Mouse (Mus musculus) left cerebral cortex, postnatal 36 days (tissue): ENCODE results near the gene Gm19684. TPM values are rescaled to one million over a fixed set of nuclear protein-coding genes. Genes with fewer than 3 reads are reported as not detected.
"Not testable (repeated sequence)": the region's sequence is repeated elsewhere in the genome, so short reads cannot be mapped to it uniquely, and the experiment has no call there.

Experiments
- DNase-seq, 2 experiments: peaks; one replicate each; pipeline ENCODE4 v3.0.0; 2021 to 2022; ENCODE audit warnings: low spot score in 2 of 2, mixed read lengths in 1 of 2
- intact Hi-C: fragments of 180-260 bp; cut with DNase I; formaldehyde crosslinking; loops from one replicate; pipeline ENCODE4 v1.15.1; 2025
- total RNA-seq, 2 experiments: library from RNA; stranded (reverse); gene quantifications; 2 replicates each; pipeline ENCODE4 v1.2.3; 2021

Gm19684 gene
- total RNA-seq, 2 experiments from 2014 or later: not detected

- DNase-seq, intact Hi-C loops: not testable (repeated sequence)
Measured at GRCm38 (mm10) chr17:36128968-36129817, 7.7 kb downstream of the Gm19684 start, which contains the start of gene Gm7030. Gene Gm7030 (minus strand): TSS chr17:36129425.

DNA sequence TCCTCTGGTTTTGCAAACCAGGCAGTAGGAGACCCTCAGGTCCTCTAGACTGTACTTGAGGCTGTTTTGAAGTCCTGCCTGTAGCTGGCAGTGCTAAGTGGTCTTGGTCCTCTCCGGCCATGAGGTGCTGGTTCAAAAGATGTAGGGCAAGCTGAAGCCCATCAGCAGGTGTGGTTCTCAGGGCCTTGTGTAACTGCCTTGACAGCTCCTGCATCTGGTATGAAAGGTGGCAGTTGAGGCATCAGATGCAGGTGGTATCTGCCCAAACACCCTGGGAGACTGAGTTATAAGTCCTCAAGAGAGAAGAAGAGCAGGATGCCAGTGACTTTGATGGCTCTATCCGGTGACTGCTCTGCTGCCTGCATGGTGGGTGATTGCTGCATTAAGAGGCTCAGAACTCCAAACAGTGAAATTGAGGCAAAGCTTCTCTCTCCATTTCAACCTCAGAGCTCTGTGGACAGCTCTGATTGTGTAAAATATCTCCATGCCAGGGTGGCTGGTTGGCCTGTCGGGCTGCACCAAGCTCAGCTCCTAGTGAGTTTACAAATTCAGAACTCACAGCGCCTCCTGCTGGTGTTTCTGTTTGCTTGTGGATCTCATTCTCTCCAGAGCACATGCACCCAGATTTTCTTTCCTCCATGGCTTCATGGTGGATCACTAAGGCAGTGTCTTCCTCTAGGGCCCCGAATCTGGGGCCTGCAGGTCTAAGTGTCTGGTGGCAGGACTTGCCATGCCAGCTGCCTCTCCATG, 10.2 kb downstream of the Gm19684 start:
- intact Hi-C loops: loop anchor here (10.0 kb wide), 1 partner anchor 67 kb away; no protein-coding TSS in a partner anchor
- DNase-seq: no peak

DNA sequence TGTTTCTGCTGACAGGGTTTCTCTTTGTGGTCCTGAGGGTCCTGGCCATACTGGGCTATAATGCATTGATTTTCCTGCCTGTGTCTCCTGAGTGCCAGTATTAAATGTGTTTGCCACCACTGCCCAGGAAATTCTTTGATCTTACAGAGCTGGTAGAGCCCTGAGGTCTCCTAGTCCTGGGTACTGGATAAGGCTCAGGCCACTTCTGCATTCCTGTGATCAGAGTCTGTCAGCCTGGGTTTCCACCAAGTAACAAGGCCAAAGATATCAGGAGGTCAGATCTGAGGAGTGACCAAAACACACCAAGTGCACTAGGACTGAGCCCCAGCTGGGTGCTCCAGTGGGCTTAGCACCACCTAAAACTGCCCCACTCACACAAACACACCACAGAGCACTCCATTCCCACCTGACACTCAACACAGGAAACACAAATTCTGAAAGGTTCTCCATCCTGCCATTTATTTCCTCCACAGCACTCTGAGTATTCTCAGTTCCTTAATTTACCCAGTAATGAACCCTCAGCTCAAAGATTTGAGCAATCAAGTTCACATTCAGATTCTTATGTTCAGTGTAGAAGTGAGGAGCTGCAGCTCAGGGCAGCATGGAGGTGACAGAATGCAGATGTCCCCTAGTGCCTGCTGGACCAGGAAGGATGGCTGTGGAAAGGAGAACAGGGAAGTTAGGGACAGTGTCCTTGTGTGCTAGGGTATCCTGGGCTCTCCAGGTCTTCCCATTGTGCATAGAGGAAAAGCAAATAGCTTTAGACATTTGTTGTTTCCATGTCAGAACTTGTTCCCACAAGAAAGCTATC, 14.1 kb downstream of the Gm19684 start:
- not testable (repeated sequence) for DNase-seq
- intact Hi-C loops: loop anchor here (10.0 kb wide), 1 partner anchor 71 kb away; no protein-coding TSS in a partner anchor

- intact Hi-C loops: loop anchor here (10.0 kb wide), 1 partner anchor 72 kb away; no protein-coding TSS in a partner anchor
- DNase-seq: not testable (repeated sequence)
Measured at GRCm38 (mm10) chr17:36136299-36136848, 14.9 kb downstream of the Gm19684 start.

GRCm38 (mm10) chr17:36145111-36145860, 23.8 kb downstream of the Gm19684 start:
- DNase-seq: no peak
- intact Hi-C loops: no loop called here

DNA sequence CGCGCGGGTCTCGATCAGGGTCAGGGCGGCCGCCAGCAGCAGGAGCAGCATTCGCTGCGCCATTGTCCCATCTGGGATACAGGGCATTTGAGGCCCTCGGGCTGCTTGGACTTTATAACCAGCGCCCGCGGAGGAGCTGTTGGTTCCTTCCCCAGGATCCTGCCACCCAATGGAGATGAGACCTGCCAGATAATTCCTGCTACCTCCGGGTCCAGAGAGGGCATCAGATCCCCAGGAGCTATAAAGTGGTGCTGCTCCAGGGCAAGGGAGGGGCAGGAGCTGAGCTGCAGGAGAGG, 24.3 kb downstream of the Gm19684 start:
- DNase-seq, intact Hi-C loops: not testable (repeated sequence)

GRCm38 (mm10) chr17:36146937-36147336, 25.5 kb downstream of the Gm19684 start:
- DNase-seq, intact Hi-C loops: not testable (repeated sequence)

DNA sequence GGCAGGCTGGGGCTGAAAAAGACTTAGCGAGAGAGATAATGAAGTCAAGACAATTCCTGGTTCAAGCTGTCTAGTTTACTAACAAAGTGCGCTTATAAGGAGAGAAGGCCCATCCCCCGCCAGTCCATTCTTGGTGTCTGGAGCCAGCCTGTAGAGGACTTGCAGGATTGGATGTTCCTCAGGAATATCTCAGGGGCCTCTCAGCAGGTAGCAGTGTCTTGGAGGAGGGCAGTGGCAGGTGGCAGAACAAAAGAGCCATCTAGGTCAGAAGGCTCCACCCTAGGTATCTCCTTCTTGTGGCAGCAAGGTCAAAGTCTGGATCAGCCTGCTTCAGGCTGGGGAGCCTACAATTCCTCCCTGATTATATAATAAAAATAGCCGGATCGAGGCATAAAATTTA, 27.0 kb downstream of the Gm19684 start:
- intact Hi-C loops, DNase-seq: not testable (repeated sequence)

GRCm38 (mm10) chr17:36151200-36151599, 29.7 kb downstream of the Gm19684 start:
- intact Hi-C loops, DNase-seq: not testable (repeated sequence)

GRCm38 (mm10) chr17:36154271-36155149, 33.0 kb downstream of the Gm19684 start:
- intact Hi-C loops: no loop called here
- DNase-seq: no peak

- intact Hi-C loops: loop anchor here (2.0 kb wide), 1 partner anchor 25 kb away; no protein-coding TSS in a partner anchor
Measured at GRCm38 (mm10) chr17:36157782-36158181, 36.3 kb downstream of the Gm19684 start.

GRCm38 (mm10) chr17:36158264-36158663, 36.8 kb downstream of the Gm19684 start:
- intact Hi-C loops, DNase-seq: not testable (repeated sequence)

More at GRCm38 (mm10) chr17:36157782-36158181, 36.3 kb downstream of the Gm19684 start:
- not testable (repeated sequence) for DNase-seq

DNA sequence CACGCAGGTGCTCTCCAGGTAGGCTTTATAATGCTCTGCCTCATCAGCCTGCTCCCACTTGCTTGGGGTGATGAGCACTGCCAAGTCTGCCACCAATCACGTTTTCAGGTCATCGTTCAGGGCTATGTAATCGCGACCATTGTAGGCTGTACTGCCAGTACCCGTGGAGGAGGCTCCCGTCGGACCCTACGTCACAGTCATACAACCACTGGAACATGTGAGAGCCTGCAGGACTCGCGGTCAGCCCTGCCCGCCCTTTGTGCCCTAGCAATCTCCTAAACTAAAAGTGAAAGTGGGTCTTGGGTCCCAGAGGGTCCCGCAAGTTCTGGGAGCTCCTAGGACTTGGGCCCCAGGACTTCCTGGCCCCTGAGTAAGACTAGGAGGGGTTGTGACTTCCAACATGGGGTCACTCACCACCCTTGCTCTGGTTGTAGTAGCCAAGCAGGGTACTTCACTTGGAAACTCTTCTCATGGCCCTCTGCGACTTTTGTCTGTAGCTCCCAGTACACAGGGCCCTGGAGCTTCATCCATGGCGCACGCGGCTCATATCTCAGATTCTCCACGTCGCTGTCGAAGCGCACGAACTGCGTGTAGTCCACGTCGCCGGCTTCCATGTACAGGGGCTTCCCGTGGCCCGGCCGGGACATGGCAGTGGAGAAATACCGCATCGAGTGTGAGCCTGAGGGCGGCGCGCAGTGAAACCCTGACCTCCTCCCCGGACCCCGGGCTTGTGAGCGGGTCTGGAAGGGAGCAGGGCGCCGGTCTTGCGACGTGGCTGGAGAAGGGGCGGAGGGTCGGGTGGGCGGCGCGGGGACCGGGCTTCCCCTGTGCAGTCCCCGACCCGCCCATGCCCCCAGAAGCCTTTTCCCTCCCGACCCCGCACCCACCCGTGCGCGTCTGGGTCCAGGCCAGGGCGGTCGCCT, 39.9 kb downstream of the Gm19684 start:
- no peak for DNase-seq
- intact Hi-C loops: no loop called here

GRCm38 (mm10) chr17:36166901-36167300, 45.4 kb downstream of the Gm19684 start:
- not testable (repeated sequence) for DNase-seq

GRCm38 (mm10) chr17:36167306-36168038, 46.0 kb downstream of the Gm19684 start:
- intact Hi-C loops: no loop called here
- DNase-seq: no peak

More at GRCm38 (mm10) chr17:36166901-36167300, 45.4 kb downstream of the Gm19684 start:
- intact Hi-C loops: not testable (repeated sequence)
